Mouse (Mus musculus): Measurements from ENCODE around the gene Cmtm1. TPM values are rescaled to one million over a fixed set of nuclear protein-coding genes. Genes with fewer than 3 reads are reported as not detected.
"Not testable (repeated sequence)": the region's sequence is repeated elsewhere in the genome, so short reads cannot be mapped to it uniquely, and the experiment has no call there.

Cmtm1 gene
- polyA plus RNA-seq, 2 experiments = not detected

DNA sequence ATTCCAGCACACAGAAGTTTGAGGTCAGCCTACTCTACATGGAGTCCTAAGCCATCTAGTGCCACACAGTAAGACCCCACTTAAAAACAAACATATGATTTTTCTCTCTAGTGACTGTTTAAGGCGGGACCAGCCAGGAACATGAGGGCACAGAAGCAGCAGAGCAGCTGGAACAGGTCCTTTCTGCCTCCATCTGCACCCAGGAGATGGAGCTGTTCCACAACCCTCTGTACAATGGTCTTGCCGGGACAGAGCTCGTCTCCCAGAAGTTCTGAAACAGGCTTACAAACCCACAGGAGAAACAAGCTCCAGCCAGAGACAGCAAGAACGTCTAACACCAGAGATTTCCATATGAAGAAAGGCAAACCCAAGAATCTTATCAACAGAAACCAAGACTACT is 3.4 kb upstream of the Cmtm1 start:
- H3K4me1 ChIP-seq (ENCODE audit: control insufficient read depth, insufficient read depth, low read length) = no peaks in the 10 kb centered on the region
- H3K4me3 ChIP-seq (replicated peaks; ENCODE audit: low read length) = no peak overlapping the region
- no peak overlapping the region for H3K27ac ChIP-seq (replicated peaks; ENCODE audit: low read depth, low read length)
- no peak for TF ChIP-seq POLR2A (IDR thresholded peaks at IDR 0.05; ENCODE audit: borderline replicate concordance, extremely low read depth, insufficient read depth, insufficient read length)
- H3K4me2 ChIP-seq (replicated peaks; ENCODE audit: low read depth, low read length, severe bottlenecking) = no peak overlapping the region
- 69% methylated on average over 4 of the region's 4 CpGs for WGBS
- DNase-seq (ENCODE audit: low spot score) (no peak), ATAC-seq (ENCODE audit: low FRiP score, low read depth) (no peak)
- no peak overlapping the region for H3K9ac ChIP-seq (ENCODE audit: low read depth, low read length, severe bottlenecking)
- no peaks in the 10 kb centered on the region for H3K27me3 ChIP-seq (ENCODE audit: control insufficient read depth, insufficient read depth, low read length)
- no peaks in the 10 kb centered on the region for H3K9me3 ChIP-seq (ENCODE audit: control insufficient read depth, low read length)
- H3K36me3 ChIP-seq (ENCODE audit: control insufficient read depth, insufficient read depth, low read length) = no peaks in the 10 kb centered on the region

- not testable (repeated sequence) for H3K4me2 ChIP-seq (replicated peaks; ENCODE audit: low read depth, low read length, severe bottlenecking); H3K27ac ChIP-seq (replicated peaks; ENCODE audit: low read depth, low read length); H3K9ac ChIP-seq (ENCODE audit: low read depth, low read length, severe bottlenecking); H3K9me3 ChIP-seq (ENCODE audit: control insufficient read depth, low read length); H3K4me1 ChIP-seq (ENCODE audit: control insufficient read depth, insufficient read depth, low read length); H3K4me3 ChIP-seq (replicated peaks; ENCODE audit: low read length); ATAC-seq (ENCODE audit: low FRiP score, low read depth); H3K27me3 ChIP-seq (ENCODE audit: control insufficient read depth, insufficient read depth, low read length); H3K36me3 ChIP-seq (ENCODE audit: control insufficient read depth, insufficient read depth, low read length); DNase-seq (ENCODE audit: low spot score)
- 91% methylated on average over 3 of the region's 3 CpGs for WGBS
Measured at GRCm38 (mm10) chr8:104312023-104312422, 2.1 kb upstream of the Cmtm1 start.

DNA sequence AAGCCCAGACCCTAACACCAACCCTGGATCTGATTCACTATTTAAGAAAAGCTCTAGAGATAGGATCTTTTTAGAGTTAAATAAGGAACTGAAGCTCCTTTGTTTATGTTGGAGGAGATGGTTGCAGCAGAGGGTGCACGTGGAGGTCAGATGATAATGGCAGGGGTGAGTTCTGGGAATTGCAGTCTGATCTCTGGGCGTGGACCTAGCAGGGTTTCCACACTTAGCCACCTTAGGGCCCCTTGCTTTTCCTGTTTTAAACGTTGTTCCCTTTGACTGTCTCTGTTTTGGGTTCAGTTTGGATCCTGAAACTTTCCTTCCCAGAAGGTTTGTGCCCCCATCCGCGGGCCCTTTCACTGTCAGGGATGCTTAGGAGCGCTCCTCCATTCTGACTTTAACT is 1.6 kb downstream of the Cmtm1 start:
- not testable (repeated sequence) for H3K36me3 ChIP-seq (ENCODE audit: control insufficient read depth, insufficient read depth, low read length); H3K4me3 ChIP-seq (replicated peaks; ENCODE audit: low read length); H3K4me2 ChIP-seq (replicated peaks; ENCODE audit: low read depth, low read length, severe bottlenecking); H3K9ac ChIP-seq (ENCODE audit: low read depth, low read length, severe bottlenecking); DNase-seq (ENCODE audit: low spot score); H3K4me1 ChIP-seq (ENCODE audit: control insufficient read depth, insufficient read depth, low read length); H3K9me3 ChIP-seq (ENCODE audit: control insufficient read depth, low read length); H3K27me3 ChIP-seq (ENCODE audit: control insufficient read depth, insufficient read depth, low read length); H3K27ac ChIP-seq (replicated peaks; ENCODE audit: low read depth, low read length); ATAC-seq (ENCODE audit: low FRiP score, low read depth)
- WGBS = 56% methylated on average over 6 of the region's 6 CpGs

- H3K4me1 ChIP-seq (ENCODE audit: control insufficient read depth, insufficient read depth, low read length) = no peaks in the 10 kb centered on the region
- 86% methylated on average over 11 of the region's 11 CpGs for WGBS
- no peak overlapping the region for H3K9ac ChIP-seq (ENCODE audit: low read depth, low read length, severe bottlenecking)
- no peak for DNase-seq (ENCODE audit: low spot score)
- H3K4me2 ChIP-seq (replicated peaks; ENCODE audit: low read depth, low read length, severe bottlenecking) = no peak overlapping the region
- TF ChIP-seq POLR2A (IDR thresholded peaks at IDR 0.05; ENCODE audit: borderline replicate concordance, extremely low read depth, insufficient read depth, insufficient read length) = no peak
- H3K27ac ChIP-seq (replicated peaks; ENCODE audit: low read depth, low read length) = no peak overlapping the region
- no peaks in the 10 kb centered on the region for H3K27me3 ChIP-seq (ENCODE audit: control insufficient read depth, insufficient read depth, low read length)
- H3K36me3 ChIP-seq (ENCODE audit: control insufficient read depth, insufficient read depth, low read length) = no peaks in the 10 kb centered on the region
- no peak overlapping the region for H3K4me3 ChIP-seq (replicated peaks; ENCODE audit: low read length)
- no peak for ATAC-seq (ENCODE audit: low FRiP score, low read depth)
- H3K9me3 ChIP-seq (ENCODE audit: control insufficient read depth, low read length) = no peaks in the 10 kb centered on the region
Measured at GRCm38 (mm10) chr8:104304962-104305361, 5.0 kb downstream of the Cmtm1 start.

DNA sequence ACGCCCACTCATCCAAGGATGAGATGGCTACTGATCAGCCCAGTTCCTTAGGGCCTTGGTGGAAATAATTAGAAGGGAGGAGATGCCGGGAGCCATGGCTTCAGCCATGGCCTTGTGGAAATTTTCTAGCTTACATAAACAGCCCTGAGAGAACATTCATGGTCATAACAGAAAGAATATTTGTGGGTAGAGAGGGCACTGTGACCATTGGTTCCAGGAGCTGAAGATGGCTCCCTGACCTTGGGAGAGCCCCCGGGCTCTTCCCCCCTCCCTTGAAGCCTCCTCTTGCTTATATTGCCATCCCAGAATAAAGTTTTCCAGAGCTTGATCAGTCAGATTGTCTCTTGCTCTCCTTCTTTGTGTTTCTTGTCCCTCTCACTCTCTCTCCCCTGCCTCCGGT is 7.4 kb downstream of the Cmtm1 start:
- not testable (repeated sequence) for ATAC-seq (ENCODE audit: low FRiP score, low read depth)

GRCm38 (mm10) chr8:104301577-104301976 is 8.4 kb downstream of the Cmtm1 start:
- not testable (repeated sequence) for H3K4me3 ChIP-seq (replicated peaks; ENCODE audit: low read length); H3K4me2 ChIP-seq (replicated peaks; ENCODE audit: low read depth, low read length, severe bottlenecking); H3K27me3 ChIP-seq (ENCODE audit: control insufficient read depth, insufficient read depth, low read length); H3K36me3 ChIP-seq (ENCODE audit: control insufficient read depth, insufficient read depth, low read length); H3K9ac ChIP-seq (ENCODE audit: low read depth, low read length, severe bottlenecking); ATAC-seq (ENCODE audit: low FRiP score, low read depth); H3K9me3 ChIP-seq (ENCODE audit: control insufficient read depth, low read length); H3K4me1 ChIP-seq (ENCODE audit: control insufficient read depth, insufficient read depth, low read length); H3K27ac ChIP-seq (replicated peaks; ENCODE audit: low read depth, low read length)
- peak; percentile 18 for DNase-seq (ENCODE audit: low spot score)
- 14% methylated on average over 3 of the region's 3 CpGs for WGBS

More for the DNA sequence above, 7.4 kb downstream of the Cmtm1 start:
- not testable (repeated sequence) for H3K27me3 ChIP-seq (ENCODE audit: control insufficient read depth, insufficient read depth, low read length); H3K4me3 ChIP-seq (replicated peaks; ENCODE audit: low read length); DNase-seq (ENCODE audit: low spot score); H3K4me2 ChIP-seq (replicated peaks; ENCODE audit: low read depth, low read length, severe bottlenecking); H3K36me3 ChIP-seq (ENCODE audit: control insufficient read depth, insufficient read depth, low read length); H3K4me1 ChIP-seq (ENCODE audit: control insufficient read depth, insufficient read depth, low read length); H3K27ac ChIP-seq (replicated peaks; ENCODE audit: low read depth, low read length); H3K9ac ChIP-seq (ENCODE audit: low read depth, low read length, severe bottlenecking); H3K9me3 ChIP-seq (ENCODE audit: control insufficient read depth, low read length)
- 92% methylated on average over 4 of the region's 4 CpGs for WGBS

All from limb, embryonic 14.5 days (tissue).